Mouse (Mus musculus): ENCODE data around the gene Olfr48. TPM values are rescaled to one million over a fixed set of nuclear protein-coding genes. Genes with fewer than 3 reads are reported as not detected.

The Olfr48 gene
- total RNA-seq (2021) = not detected
- long read RNA-seq, experiment 1 = 0 reads
- long read RNA-seq, experiment 2 = 0 reads

DNA sequence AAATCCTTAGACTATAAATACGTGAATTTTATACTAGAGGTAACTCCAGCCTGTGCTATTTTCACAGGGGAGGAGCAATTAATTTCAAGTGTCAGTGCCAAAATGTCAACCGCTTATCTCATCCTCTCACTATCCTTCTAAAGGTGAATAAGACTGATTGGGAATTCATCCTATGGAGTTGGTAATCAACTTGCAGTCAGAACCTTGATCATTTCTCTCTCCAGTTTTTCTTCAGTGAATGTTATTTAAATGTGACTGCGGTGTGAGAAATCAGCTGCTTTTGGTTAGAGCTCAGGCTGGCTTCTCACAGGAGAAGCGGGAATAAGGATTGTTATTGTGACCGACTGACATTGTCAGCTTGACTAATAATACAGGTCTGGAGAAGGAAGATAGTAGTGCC, at the start of gene Olfr48:
Gene Olfr48 (minus strand): TSS at position 101 of the 400 bp plus-strand sequence.
- intact Hi-C loops (cut with DNase I; ENCODE audit: low total_unique reads) = no loop called here
- DNase-seq = no peak

DNA sequence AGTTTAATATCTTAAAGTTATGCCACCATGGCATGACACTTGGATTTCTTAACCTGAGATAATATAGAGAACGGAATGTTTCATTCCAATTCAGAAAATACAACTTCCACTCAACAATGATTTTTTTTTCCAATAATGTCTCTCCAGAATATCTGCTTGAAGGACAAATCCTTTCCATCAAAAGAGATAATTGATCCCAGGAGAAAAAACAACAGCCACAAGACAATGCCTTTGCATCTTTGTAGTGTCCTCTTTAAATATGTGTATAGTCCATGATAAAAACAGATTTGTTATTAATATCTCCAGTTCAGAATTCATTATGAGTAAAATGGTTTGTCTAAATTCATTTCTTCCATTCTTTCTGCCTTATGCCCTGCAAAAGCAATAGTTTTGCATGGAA, 30.1 kb upstream of the Olfr48 start, which contains the start of gene Olfr1257:
Gene Olfr1257 (plus strand): TSS at position 301 of the 400 bp plus-strand sequence.
- intact Hi-C loops (cut with DNase I; ENCODE audit: low total_unique reads) = no loop called here
- DNase-seq = no peak

DNA sequence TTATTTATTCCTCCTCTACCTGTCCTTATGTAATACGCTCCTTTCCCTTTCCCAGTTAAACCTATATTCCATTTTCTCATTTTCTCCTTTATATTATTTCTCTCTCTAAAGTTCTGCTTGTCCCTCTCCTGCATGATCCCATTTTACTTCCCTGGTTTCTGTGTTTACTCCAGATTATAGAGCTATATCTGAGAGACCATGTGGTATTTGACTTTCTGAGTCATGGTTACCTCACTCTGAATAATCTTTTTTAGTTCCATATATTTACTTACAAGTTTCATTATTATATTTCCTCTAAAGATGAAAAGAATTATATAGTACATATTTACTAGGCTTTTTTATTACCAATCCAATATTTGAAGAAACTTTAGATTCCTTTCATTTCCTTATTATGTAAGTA, 1.2 kb upstream of the Olfr48 start:
- intact Hi-C loops (cut with DNase I; ENCODE audit: low total_unique reads) = no loop called here
- no peak for DNase-seq

DNA sequence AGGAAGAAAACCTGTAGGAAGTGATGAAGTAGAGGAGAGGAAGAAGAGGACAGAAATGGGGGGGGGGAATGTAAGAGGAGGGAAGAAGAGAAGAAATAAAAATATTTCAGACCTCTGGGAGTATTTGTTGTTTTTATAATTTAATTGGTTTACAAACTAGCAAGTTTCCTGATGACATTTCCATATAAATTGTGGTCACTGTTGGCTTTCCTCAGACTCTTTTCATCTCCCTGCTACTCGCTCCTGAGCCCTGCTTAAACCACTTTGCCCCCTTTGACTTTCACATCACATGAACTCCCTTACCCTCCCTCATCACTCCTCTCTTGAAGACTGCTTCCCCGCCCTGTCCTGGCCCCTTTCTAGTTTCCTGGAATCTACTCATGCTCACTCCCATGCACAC, 6.5 kb downstream of the Olfr48 start, which contains the start of gene Olfr1256:
Gene Olfr1256 (minus strand): TSS at position 101 of the 400 bp plus-strand sequence.
- intact Hi-C loops (cut with DNase I; ENCODE audit: low total_unique reads) = no loop called here
- DNase-seq = no peak

DNA sequence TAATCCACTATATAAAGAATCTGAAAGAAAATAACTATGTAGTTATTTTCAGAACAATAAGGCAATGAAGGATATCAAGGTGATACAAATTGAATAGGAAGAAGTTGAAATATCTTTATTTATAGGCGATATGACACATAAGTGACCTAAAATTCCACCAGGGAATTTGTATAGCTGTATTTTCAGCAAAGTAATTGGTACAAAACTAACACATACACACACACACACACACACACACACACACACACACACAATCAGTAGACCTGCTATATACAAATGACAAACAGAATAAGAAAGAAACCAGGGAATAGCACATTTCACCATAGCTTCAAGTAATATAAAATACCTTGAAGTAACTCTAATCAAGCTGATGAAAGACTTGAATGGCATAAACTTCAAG, 27.8 kb downstream of the Olfr48 start:
- intact Hi-C loops (cut with DNase I; ENCODE audit: low total_unique reads) = no loop called here
- no peak for DNase-seq

DNA sequence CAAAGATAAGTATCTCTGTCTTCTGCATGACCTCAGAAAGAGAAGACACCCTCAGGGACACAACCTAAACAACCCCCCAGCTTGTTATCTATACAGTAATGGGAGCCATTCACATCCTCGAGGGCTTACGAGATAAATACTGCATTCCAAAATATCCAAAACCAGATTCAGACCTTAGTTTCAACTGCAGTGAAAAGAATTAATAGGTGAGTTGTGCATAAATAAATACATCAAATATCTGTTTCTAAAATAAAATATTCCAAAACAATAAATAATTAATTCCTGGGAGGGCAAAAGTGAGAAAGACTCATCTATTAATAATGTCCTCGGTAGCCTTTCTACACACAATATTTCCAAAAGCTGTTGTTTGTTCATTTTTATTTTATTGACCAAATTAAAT, 36.3 kb downstream of the Olfr48 start, which contains the start of gene Olfr1255:
Gene Olfr1255 (plus strand): TSS at position 301 of the 400 bp plus-strand sequence.
- intact Hi-C loops (cut with DNase I; ENCODE audit: low total_unique reads) = no loop called here
- DNase-seq = no peak

DNA sequence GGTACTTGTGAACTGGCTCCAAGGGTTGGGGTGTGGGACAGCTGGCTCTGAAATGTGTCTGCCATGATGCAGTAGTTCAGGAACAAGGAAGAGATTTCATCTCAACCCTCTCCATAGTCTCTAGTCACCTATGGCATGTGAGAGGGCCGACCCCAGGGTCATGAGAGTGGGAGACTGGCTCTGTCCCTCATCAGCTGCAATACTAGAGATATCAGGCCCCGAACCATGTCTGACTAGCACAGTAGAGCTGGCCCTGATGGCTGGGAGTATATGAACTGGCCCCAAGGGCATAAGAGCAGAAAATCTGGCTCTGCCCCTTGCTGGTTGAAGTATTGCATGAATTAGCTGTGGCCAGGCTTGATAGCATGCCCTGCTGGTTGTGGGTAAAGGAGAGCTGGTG, 37.3 kb downstream of the Olfr48 start:
- intact Hi-C loops (cut with DNase I; ENCODE audit: low total_unique reads) = no loop called here
- DNase-seq = no peak

DNA sequence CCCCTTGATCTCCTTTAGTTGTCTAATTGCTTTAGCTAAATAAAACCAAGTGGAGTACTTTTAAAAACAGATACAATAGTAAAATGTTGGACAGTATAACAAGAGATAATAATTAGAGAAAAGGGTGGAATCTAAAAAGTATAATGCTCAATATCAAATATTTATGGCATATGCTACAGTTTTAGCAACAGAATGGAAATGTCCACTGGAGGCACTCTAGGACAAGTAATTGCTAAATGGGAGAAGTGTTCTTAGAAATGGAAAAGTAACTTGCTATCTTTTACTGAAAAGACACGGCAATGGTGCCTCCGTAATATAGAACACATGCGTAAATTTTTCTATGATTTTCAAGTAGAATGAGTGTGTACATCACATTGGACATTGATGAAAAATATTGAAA, 48.4 kb downstream of the Olfr48 start:
- DNase-seq = no peak
- intact Hi-C loops (cut with DNase I; ENCODE audit: low total_unique reads) = no loop called here

DNA sequence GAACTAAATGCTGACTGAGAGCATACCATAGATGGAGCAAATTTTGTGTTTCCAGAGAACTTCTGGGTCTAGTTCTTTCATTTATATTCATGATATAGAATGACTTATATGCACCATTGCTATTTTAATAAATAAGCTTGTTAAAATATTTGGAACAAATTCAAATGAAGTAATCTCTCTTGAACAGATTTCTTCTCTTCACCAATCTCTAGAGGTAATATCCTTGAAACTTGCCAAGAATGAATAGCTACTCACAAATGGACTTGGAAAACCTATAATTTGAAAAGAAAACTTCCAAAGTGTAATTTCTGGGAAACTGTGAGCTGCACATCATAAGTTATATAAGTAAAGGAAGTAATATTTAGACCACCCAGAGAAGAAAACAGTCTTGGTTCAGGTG, 54.5 kb downstream of the Olfr48 start, which contains the start of gene Olfr1254:
Gene Olfr1254 (minus strand): TSS at position 101 of the 400 bp plus-strand sequence.
- intact Hi-C loops (cut with DNase I; ENCODE audit: low total_unique reads) = no loop called here
- DNase-seq = no peak

Other genes starting within 250 kb of the Olfr48 start
- not detected for gene Olfr1247, start 234.1 kb downstream of the Olfr48 start, total RNA-seq (2021)
- not detected for gene Olfr1248, start 230.0 kb downstream of the Olfr48 start, total RNA-seq (2021)
- not detected for gene Olfr1249, start 213.2 kb downstream of the Olfr48 start, total RNA-seq (2021)
- gene Olfr1250, start 186.7 kb downstream of the Olfr48 start, total RNA-seq (2021) = not detected
- gene Olfr1251, start 176.3 kb downstream of the Olfr48 start, total RNA-seq (2021) = not detected
- not detected for gene Olfr1252, start 123.2 kb downstream of the Olfr48 start, total RNA-seq (2021)
- not detected for gene Olfr1253, start 91.1 kb downstream of the Olfr48 start, total RNA-seq (2021)
- not detected for gene Olfr1254, start 54.6 kb downstream of the Olfr48 start, total RNA-seq (2021)
- not detected for gene Olfr1255, start 36.2 kb downstream of the Olfr48 start, total RNA-seq (2021)
- gene Olfr1256, start 6.7 kb downstream of the Olfr48 start, total RNA-seq (2021) = not detected
- not detected for gene Olfr1257, start 30.2 kb upstream of the Olfr48 start, total RNA-seq (2021)
- not detected for gene Olfr1258, start 79.1 kb upstream of the Olfr48 start, total RNA-seq (2021)
- not detected for gene Olfr1259, start 100.5 kb upstream of the Olfr48 start, total RNA-seq (2021)
- gene Olfr1260, start 126.1 kb upstream of the Olfr48 start, total RNA-seq (2021) = not detected
- not detected for gene Olfr1261, start 143.0 kb upstream of the Olfr48 start, total RNA-seq (2021)
- gene Olfr1262, start 151.9 kb upstream of the Olfr48 start, total RNA-seq (2021) = not detected
- gene Olfr1263, start 163.9 kb upstream of the Olfr48 start, total RNA-seq (2021) = not detected
- not detected for gene Olfr1264, start 177.4 kb upstream of the Olfr48 start, total RNA-seq (2021)
- not detected for gene Olfr1265, start 187.1 kb upstream of the Olfr48 start, total RNA-seq (2021)
- not detected for gene Olfr140, start 215.4 kb upstream of the Olfr48 start, total RNA-seq (2021)